Mouse (Mus musculus): ENCODE results near the gene Rchy1. TPM values are rescaled to one million over a fixed set of nuclear protein-coding genes. Genes with fewer than 3 reads are reported as not detected.

Rchy1 gene
- 78.8 and 82.2 TPM in 2 replicates for polyA plus RNA-seq (2015; fragmentation: Nextera tagmentation; extraction: Ambion mirVana)

GRCm38 (mm10) chr5:91962639-91963440 is at the start of gene Rchy1:
TSS of gene Rchy1 (minus strand) at chr5:91963068.
- H3K4me3 ChIP-seq = peak within 1 kb of the TSS; percentile 72
- H3K4me2 ChIP-seq = peak within 1 kb of the TSS; percentile 51
- H3K36me3 ChIP-seq = no peaks in the 10 kb centered on the region
- 0% methylated on average over 65 of the region's 65 CpGs for WGBS
- peak; percentile 98 for ATAC-seq (ENCODE audit: insufficient number of reproducible peaks, low FRiP score, low TSS enrichment, low read depth)
- H3K27ac ChIP-seq = peak within 1 kb of the TSS; percentile 99
- peak within 1 kb of the TSS; percentile 69 for H3K9ac ChIP-seq
- H3K4me1 ChIP-seq = peaks cover 21% of the 10 kb centered on the region
- no peaks in the 10 kb centered on the region for H3K9me3 ChIP-seq
- H3K27me3 ChIP-seq = no peaks in the 10 kb centered on the region

DNA sequence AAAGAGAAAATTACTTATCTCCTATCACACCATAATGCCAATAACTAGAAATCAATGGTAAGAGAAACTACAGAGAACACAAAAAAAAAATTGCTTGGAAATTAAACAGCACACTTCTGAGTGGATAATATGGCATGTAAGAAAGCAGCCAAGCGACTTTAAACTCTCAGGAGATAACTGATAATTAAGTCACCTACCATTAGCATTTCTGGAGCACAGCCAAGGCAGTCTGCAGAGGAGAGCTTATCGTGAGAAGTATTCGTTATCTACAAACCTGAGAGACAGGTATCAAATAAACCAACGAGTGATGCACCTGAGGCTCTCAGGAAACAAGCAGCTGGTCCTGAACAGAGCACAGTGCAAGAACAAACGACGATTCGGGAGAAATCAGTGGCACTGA is 48.9 kb upstream of the Rchy1 start:
- Histone ChIP-seq H3K27me3 (no peaks in the 10 kb centered on the region), H3K27ac (no peak overlapping the region), H3K4me3 (no peak overlapping the region), H3K4me1 (no peaks in the 10 kb centered on the region), H3K9me3 (no peaks in the 10 kb centered on the region), H3K4me2 (no peak overlapping the region), H3K9ac (no peak overlapping the region), H3K36me3 (no peaks in the 10 kb centered on the region)
- WGBS = 61% methylated on average over 7 of the region's 7 CpGs
- ATAC-seq (ENCODE audit: insufficient number of reproducible peaks, low FRiP score, low TSS enrichment, low read depth) = no peak

DNA sequence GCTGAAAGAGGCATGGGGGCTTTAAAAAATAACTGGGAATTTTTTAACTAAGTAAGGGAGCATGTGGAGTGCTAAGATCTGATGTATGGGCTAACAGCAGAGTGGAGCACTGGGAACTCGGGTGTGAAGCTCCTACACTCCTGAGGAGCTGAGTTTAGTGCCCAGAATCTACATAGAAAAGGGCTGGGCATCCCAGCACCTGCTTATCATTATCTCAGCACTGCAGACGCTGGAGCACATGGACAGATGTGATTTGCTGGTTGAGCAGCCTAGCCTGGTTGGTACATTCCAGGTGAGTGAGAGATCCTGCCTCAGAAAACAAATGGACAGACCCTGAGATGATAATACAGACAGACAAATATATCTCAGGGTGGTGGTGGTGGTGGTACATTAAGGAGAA is 47.0 kb upstream of the Rchy1 start:
- H3K4me1 ChIP-seq = no peaks in the 10 kb centered on the region
- no peaks in the 10 kb centered on the region for H3K27me3 ChIP-seq
- no peak overlapping the region for H3K4me2 ChIP-seq
- H3K9me3 ChIP-seq = no peaks in the 10 kb centered on the region
- H3K27ac ChIP-seq = no peak overlapping the region
- no peaks in the 10 kb centered on the region for H3K36me3 ChIP-seq
- no peak overlapping the region for H3K9ac ChIP-seq
- no peak for ATAC-seq (ENCODE audit: insufficient number of reproducible peaks, low FRiP score, low TSS enrichment, low read depth)
- H3K4me3 ChIP-seq = no peak overlapping the region
- WGBS = 22% methylated on average over 2 of the region's 2 CpGs

GRCm38 (mm10) chr5:92003011-92003410 is 40.1 kb upstream of the Rchy1 start:
- Histone ChIP-seq H3K27me3 (no peaks in the 10 kb centered on the region), H3K4me1 (no peaks in the 10 kb centered on the region), H3K4me3 (no peak overlapping the region), H3K9me3 (no peaks in the 10 kb centered on the region), H3K36me3 (no peaks in the 10 kb centered on the region), H3K9ac (no peak overlapping the region), H3K4me2 (no peak overlapping the region), H3K27ac (no peak overlapping the region)
- ATAC-seq (ENCODE audit: insufficient number of reproducible peaks, low FRiP score, low TSS enrichment, low read depth) = no peak
- 65% methylated on average over 2 of the region's 2 CpGs for WGBS

GRCm38 (mm10) chr5:92000770-92001169 is 37.9 kb upstream of the Rchy1 start:
- Histone ChIP-seq H3K27ac (no peak overlapping the region), H3K9me3 (no peaks in the 10 kb centered on the region), H3K4me3 (no peak overlapping the region), H3K4me1 (no peaks in the 10 kb centered on the region), H3K36me3 (no peaks in the 10 kb centered on the region), H3K27me3 (no peaks in the 10 kb centered on the region), H3K4me2 (no peak overlapping the region), H3K9ac (no peak overlapping the region)
- 68% methylated on average over 2 of the region's 2 CpGs for WGBS
- ATAC-seq (ENCODE audit: insufficient number of reproducible peaks, low FRiP score, low TSS enrichment, low read depth) = no peak

- 61% methylated on average over 13 of the region's 13 CpGs for WGBS
- Histone ChIP-seq H3K4me2 (no peak overlapping the region), H3K4me1 (no peaks in the 10 kb centered on the region), H3K4me3 (no peak overlapping the region), H3K27ac (no peak overlapping the region), H3K36me3 (no peaks in the 10 kb centered on the region), H3K9ac (no peak overlapping the region), H3K27me3 (no peaks in the 10 kb centered on the region), H3K9me3 (no peaks in the 10 kb centered on the region)
- ATAC-seq (ENCODE audit: insufficient number of reproducible peaks, low FRiP score, low TSS enrichment, low read depth) = no peak
These were observed 31.7 kb upstream of the Rchy1 start for GRCm38 (mm10) chr5:91994546-91994945.

- Histone ChIP-seq H3K36me3 (no peaks in the 10 kb centered on the region), H3K4me2 (no peak overlapping the region)
- ATAC-seq (ENCODE audit: insufficient number of reproducible peaks, low FRiP score, low TSS enrichment, low read depth) = no peak
These were observed 30.2 kb upstream of the Rchy1 start for GRCm38 (mm10) chr5:91993061-91993460.

GRCm38 (mm10) chr5:91991191-91991937 is 28.5 kb upstream of the Rchy1 start:
- Histone ChIP-seq H3K9ac (no peak overlapping the region), H3K4me2 (no peak overlapping the region), H3K9me3 (no peaks in the 10 kb centered on the region), H3K4me3 (no peak overlapping the region), H3K27ac (no peak overlapping the region), H3K27me3 (no peaks in the 10 kb centered on the region), H3K36me3 (no peaks in the 10 kb centered on the region), H3K4me1 (no peaks in the 10 kb centered on the region)
- WGBS = 84% methylated on average over 6 of the region's 6 CpGs
- no peak for ATAC-seq (ENCODE audit: insufficient number of reproducible peaks, low FRiP score, low TSS enrichment, low read depth)

More at GRCm38 (mm10) chr5:91993061-91993460, 30.2 kb upstream of the Rchy1 start:
- Histone ChIP-seq H3K4me1 (no peaks in the 10 kb centered on the region), H3K27ac (no peak overlapping the region), H3K9ac (no peak overlapping the region), H3K4me3 (no peak overlapping the region), H3K27me3 (no peaks in the 10 kb centered on the region), H3K9me3 (no peaks in the 10 kb centered on the region)
- 85% methylated on average over 2 of the region's 2 CpGs for WGBS

DNA sequence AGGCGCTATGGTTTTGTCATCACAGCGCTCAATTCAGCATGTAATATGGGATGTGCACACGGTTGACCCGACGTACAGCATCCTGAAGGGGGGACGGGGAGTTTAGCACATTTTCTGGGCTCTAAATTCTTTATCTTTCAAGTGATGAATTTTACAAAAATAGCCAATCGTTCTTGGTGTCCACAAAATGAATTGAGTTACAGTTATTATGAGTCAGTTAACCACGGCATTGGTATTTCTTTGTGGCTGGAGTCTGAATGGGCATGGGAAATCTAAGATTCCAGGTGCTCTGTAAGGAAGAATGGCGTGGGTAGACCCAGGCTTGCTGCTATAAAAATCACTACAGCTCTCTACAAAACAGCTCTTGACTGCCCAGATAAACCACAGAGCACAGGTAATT is 26.4 kb upstream of the Rchy1 start:
- Histone ChIP-seq H3K9ac (no peak overlapping the region), H3K27me3 (no peaks in the 10 kb centered on the region), H3K4me1 (no peaks in the 10 kb centered on the region), H3K36me3 (no peaks in the 10 kb centered on the region), H3K9me3 (no peaks in the 10 kb centered on the region), H3K27ac (no peak overlapping the region), H3K4me2 (no peak overlapping the region), H3K4me3 (no peak overlapping the region)
- 73% methylated on average over 9 of the region's 9 CpGs for WGBS
- ATAC-seq (ENCODE audit: insufficient number of reproducible peaks, low FRiP score, low TSS enrichment, low read depth) = no peak

DNA sequence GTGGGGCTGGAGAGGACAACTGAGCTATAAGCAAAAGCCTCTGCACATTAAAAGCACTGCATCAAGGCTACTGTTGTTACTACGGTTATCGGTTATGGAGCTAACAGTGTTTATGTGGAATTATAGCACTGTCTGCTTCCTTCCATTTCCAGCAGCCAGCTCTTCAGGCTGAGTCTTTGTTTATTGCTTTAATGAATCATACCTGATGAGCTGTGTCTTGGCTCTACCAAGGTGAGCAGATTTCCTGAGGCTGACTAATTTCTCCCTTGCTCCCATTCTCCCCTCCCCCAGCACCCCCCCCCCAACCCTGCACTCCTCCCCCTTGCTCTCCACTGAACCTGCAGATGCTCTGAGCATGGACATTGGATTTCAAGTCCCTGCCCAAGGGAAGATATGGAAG is 24.9 kb upstream of the Rchy1 start:
- H3K27me3 ChIP-seq = no peaks in the 10 kb centered on the region
- no peaks in the 10 kb centered on the region for H3K36me3 ChIP-seq
- H3K4me3 ChIP-seq = no peak overlapping the region
- no peak overlapping the region for H3K9ac ChIP-seq
- no peak overlapping the region for H3K27ac ChIP-seq
- no peaks in the 10 kb centered on the region for H3K4me1 ChIP-seq
- WGBS = 88% methylated on average over 2 of the region's 2 CpGs
- no peak for ATAC-seq (ENCODE audit: insufficient number of reproducible peaks, low FRiP score, low TSS enrichment, low read depth)
- H3K9me3 ChIP-seq = no peaks in the 10 kb centered on the region
- no peak overlapping the region for H3K4me2 ChIP-seq

- Histone ChIP-seq H3K4me2 (no peak within 1 kb of the TSS), H3K36me3 (no peaks in the 10 kb centered on the region), H3K4me3 (no peak within 1 kb of the TSS), H3K27ac (no peak within 1 kb of the TSS), H3K9ac (no peak within 1 kb of the TSS), H3K27me3 (no peaks in the 10 kb centered on the region), H3K9me3 (no peaks in the 10 kb centered on the region), H3K4me1 (no peaks in the 10 kb centered on the region)
- 67% methylated on average over 4 of the region's 4 CpGs for WGBS
- ATAC-seq (ENCODE audit: insufficient number of reproducible peaks, low FRiP score, low TSS enrichment, low read depth) = no peak
These were observed 24.4 kb upstream of the Rchy1 start, which contains the start of gene Odaph for GRCm38 (mm10) chr5:91987236-91987635. TSS of gene Odaph (plus strand) at chr5:91987475.

- H3K4me2 ChIP-seq = no peak overlapping the region
- no peak for ATAC-seq (ENCODE audit: insufficient number of reproducible peaks, low FRiP score, low TSS enrichment, low read depth)
- no peaks in the 10 kb centered on the region for H3K4me1 ChIP-seq
- H3K36me3 ChIP-seq = no peaks in the 10 kb centered on the region
- H3K4me3 ChIP-seq = no peak overlapping the region
- no peak overlapping the region for H3K9ac ChIP-seq
- WGBS = 62% methylated on average over 2 of the region's 2 CpGs
- H3K27ac ChIP-seq = no peak overlapping the region
- no peaks in the 10 kb centered on the region for H3K9me3 ChIP-seq
- no peaks in the 10 kb centered on the region for H3K27me3 ChIP-seq
These were observed 22.9 kb upstream of the Rchy1 start for GRCm38 (mm10) chr5:91985721-91986120.
